Mouse (Mus musculus) megakaryocyte-erythroid progenitor cell, adult 5 weeks (primary cell): ENCODE data around the gene Eif4e3. TPM values are rescaled to one million over a fixed set of nuclear protein-coding genes. Genes with fewer than 3 reads are reported as not detected.

Source experiments
- polyA plus RNA-seq: library from polyadenylated mRNA; stranded (reverse); fragments of >175 nt; gene quantifications from 2 replicates; pipeline ENCODE4 v1.2.3, GENCODE M21; 2012

Eif4e3 gene
- 5.2 and 6.7 TPM in 2 replicates for polyA plus RNA-seq

DNA sequence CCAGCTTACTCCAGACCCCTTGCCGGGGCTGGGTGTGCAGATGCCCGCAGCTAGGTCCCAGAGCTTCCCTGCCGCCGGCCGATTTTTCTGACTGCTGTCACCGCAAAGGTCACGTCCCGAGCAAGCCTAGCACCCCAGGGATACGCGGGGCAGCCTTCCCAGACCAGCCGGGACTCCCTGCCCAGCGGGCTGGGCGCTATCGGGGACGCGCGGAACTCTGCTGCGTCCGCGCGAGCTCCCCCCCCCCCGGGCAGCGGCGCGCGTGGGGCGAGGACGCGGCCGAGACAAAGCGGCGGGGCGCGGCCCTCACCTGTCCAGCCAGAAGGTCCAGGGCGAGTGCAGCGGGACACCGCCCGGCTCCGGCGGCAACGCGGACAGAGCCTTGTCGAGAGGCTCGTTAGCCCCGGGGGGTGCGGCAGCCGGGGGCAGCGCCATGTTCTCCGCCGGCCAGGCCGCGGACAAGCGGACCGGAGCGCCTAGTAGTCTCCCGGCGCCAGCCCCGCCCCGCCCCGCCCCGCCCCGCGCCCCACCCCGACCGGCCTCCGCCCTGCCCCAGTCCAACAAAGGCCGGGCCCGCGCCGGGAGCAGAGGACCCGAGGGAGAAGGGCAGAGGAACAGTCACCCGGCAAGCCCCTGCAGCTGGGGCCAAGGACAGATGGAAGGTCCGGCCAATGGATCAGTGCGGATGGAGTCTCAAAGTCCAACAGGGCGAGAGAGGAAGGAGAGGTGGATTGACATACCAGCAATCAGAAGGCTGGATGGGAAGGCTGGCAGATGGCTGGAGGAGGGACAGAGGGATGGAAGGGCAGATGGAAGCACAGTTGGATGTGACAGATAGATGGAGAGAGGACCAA lies at the start of gene Eif4e3, which contains the start of gene Gm20696:
TSS of gene Eif4e3 (minus strand) at position 454 of the 854 bp plus-strand sequence.
TSS of gene Gm20696 (minus strand) at position 480 of the 854 bp plus-strand sequence.

DNA sequence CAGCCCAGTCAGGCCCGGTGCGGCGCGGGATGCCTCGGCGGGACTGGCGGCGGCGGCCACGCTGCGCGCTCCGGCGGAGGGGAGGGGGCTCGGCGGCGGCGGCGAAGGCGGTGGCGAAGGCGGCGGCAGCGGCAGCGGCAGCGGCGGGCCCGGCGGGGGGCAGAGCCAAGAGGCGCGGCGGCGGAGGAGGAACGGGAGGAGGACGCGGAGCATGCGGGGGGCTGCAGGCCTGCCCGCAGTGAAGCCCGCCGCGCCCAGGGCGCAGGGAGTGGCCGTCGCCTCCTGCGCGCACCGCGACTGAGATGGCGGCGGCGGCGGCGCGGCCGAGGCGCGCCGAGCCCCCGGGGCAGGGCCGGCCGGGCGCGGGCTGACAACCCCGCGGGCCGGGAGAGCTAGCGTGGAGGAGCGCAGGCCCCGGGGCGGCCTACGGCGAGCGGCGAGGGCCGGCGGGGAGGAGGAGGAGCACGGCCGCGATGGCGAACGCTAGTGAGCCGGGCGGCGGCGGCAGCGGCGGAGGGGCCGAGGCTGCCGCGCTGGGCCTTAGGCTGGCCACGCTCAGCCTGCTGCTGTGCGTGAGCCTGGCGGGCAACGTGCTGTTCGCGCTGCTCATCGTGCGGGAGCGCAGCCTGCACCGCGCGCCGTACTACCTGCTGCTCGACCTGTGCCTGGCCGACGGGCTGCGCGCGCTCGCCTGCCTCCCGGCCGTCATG lies 25.8 kb upstream of the Eif4e3 start, which contains the start of gene Gpr27:
TSS of gene Gpr27 (plus strand) at position 474 of the 710 bp plus-strand sequence.

Other genes with a start within 250 kb of the Eif4e3 start
- gene Foxp1, start 144.1 kb downstream of the Eif4e3 start, polyA plus RNA-seq = 248 and 269 TPM in 2 replicates
- gene Gm20696, start within 50 bp of the Eif4e3 start, polyA plus RNA-seq = 0.32 and 0.41 TPM in 2 replicates
- gene Gpr27, start 25.9 kb upstream of the Eif4e3 start, polyA plus RNA-seq = 0.41 and 0.55 TPM in 2 replicates
- 0.54 TPM in 1 of 2 replicates, not detected in the other for gene Prok2, start 59.6 kb upstream of the Eif4e3 start, polyA plus RNA-seq